Mouse (Mus musculus) ES-Bruce4 (cell line): ENCODE measurements around the gene Hmgn5. TPM values are rescaled to one million over a fixed set of nuclear protein-coding genes. Genes with fewer than 3 reads are reported as not detected.

ENCODE experiments used
- H3K27ac ChIP-seq: 2 replicates; pipeline ENCODE4 v1.5.1; 2012; ENCODE audit warnings: low read length, inconsistent platforms; ENCODE audit not compliant: insufficient read depth
- H3K27me3 ChIP-seq: 2 replicates; pipeline ENCODE4 v1.6.1; 2012; ENCODE audit warnings: mild to moderate bottlenecking, low read length, inconsistent platforms; ENCODE audit not compliant: control insufficient read depth, poor library complexity, insufficient read depth, severe bottlenecking
- H3K36me3 ChIP-seq: 2 replicates; pipeline ENCODE4 v1.6.1; 2012; ENCODE audit warnings: inconsistent platforms, mild to moderate bottlenecking, low read length, moderate library complexity; ENCODE audit not compliant: control insufficient read depth, poor library complexity, insufficient read depth, severe bottlenecking
- H3K4me1 ChIP-seq: one replicate; pipeline ENCODE4 v1.8.1; 2011; ENCODE audit warnings: low read length; ENCODE audit not compliant: control insufficient read depth, insufficient read depth
- H3K4me3 ChIP-seq: 2 replicates; pipeline ENCODE4 v1.5.1; 2011; ENCODE audit warnings: low read depth, mild to moderate bottlenecking, low read length
- H3K9ac ChIP-seq: 2 replicates; pipeline ENCODE4 v1.6.1; 2012; ENCODE audit warnings: low read depth, mild to moderate bottlenecking, inconsistent platforms; ENCODE audit not compliant: poor library complexity, severe bottlenecking
- H3K9me3 ChIP-seq: replicated peaks from 2 replicates; pipeline ENCODE4 v1.6.1; 2012; ENCODE audit warnings: mild to moderate bottlenecking, low read length, inconsistent platforms; ENCODE audit not compliant: control insufficient read depth, poor library complexity, insufficient read depth, severe bottlenecking
- CTCF ChIP-seq: IDR thresholded peaks from one replicate; pipeline ENCODE4 v1.8.1; 2011; ENCODE audit warnings: low read depth, low read length
- POLR2A ChIP-seq: IDR thresholded peaks from one replicate; pipeline ENCODE4 v1.8.1; 2011; ENCODE audit warnings: low read length; ENCODE audit not compliant: insufficient read depth
- polyA plus RNA-seq: library from polyadenylated mRNA; stranded (reverse); fragments of >200 nt; gene quantifications from 2 replicates; pipeline ENCODE4 v1.2.4, GENCODE M21; 2011; ENCODE audit warnings: low read depth; ENCODE audit not compliant: missing spikeins, insufficient read depth, insufficient read length

Hmgn5 gene
- polyA plus RNA-seq, 1 experiment: 28.0 TPM

GRCm38 (mm10) chrX:109012371-109013031, 703 bp downstream of the Hmgn5 start:
- Histone ChIP-seq H3K36me3 (no peaks in the 10 kb centered on the region), H3K9ac (peak overlapping the region; percentile 74), H3K27me3 (no peaks in the 10 kb centered on the region), H3K9me3 (no peaks in the 10 kb centered on the region), H3K27ac (peak overlapping the region; percentile 85), H3K4me1 (no peaks in the 10 kb centered on the region), H3K4me3 (peak overlapping the region; percentile 94)
- no peak for TF ChIP-seq CTCF

- Histone ChIP-seq H3K4me1 (no peaks in the 10 kb centered on the region), H3K36me3 (no peaks in the 10 kb centered on the region), H3K9ac (no peak overlapping the region), H3K9me3 (no peaks in the 10 kb centered on the region), H3K27me3 (no peaks in the 10 kb centered on the region), H3K4me3 (peak overlapping the region; percentile 61), H3K27ac (no peak overlapping the region)
- TF ChIP-seq CTCF (no peak), POLR2A (no peak)
These were observed 1.5 kb downstream of the Hmgn5 start for GRCm38 (mm10) chrX:109011611-109012185.

GRCm38 (mm10) chrX:109001277-109001676, 11.9 kb downstream of the Hmgn5 start:
- peaks cover 5% of the 10 kb centered on the region for H3K4me1 ChIP-seq
- no peak for TF ChIP-seq CTCF

More at GRCm38 (mm10) chrX:109001277-109001676, 11.9 kb downstream of the Hmgn5 start:
- no peak overlapping the region for H3K9ac ChIP-seq
- H3K27me3 ChIP-seq: no peaks in the 10 kb centered on the region
- no peaks in the 10 kb centered on the region for H3K36me3 ChIP-seq
- H3K27ac ChIP-seq: no peak overlapping the region
- H3K4me3 ChIP-seq: no peak overlapping the region
- no peaks in the 10 kb centered on the region for H3K9me3 ChIP-seq

Other genes with a start within 250 kb of the Hmgn5 start
- gene Brwd3, start 179.0 kb downstream of the Hmgn5 start, polyA plus RNA-seq: 40.1 and 45.0 TPM in 2 replicates
- 32.7 and 33.6 TPM in 2 replicates for gene Sh3bgrl, start 82.0 kb upstream of the Hmgn5 start, polyA plus RNA-seq
- gene Gm6377, start 183.4 kb upstream of the Hmgn5 start, polyA plus RNA-seq: not detected in 2 replicates